ENCODE assay signal across 10 mouse cellular contexts in the genomic region with DNA sequence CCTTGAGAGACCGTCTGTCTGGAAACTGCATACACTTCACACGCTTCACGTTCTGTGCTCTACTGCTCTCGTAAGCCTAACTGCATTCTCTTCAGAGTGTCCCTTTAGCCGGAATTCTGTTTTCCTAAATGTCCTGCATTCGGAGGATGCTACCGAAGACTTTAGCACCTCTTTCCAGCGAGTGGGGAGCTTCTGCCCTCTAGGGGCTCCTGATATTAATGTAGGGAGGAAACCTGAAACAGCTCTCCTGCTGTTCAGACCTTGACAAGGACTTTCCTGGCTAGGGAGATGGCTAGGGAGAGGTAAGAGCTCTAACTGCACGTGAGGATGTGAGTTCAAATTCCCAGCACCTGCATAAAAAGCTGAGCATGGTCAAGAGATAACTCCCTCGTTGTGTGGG. TPM values are rescaled to one million over a fixed set of nuclear protein-coding genes. Genes with fewer than 3 reads are reported as not detected.
A peak's percentile ranks its signal among the peaks of the same experiment; 100 is the strongest.
DNase-seq lines count a peak whose midpoint lies in the region.
"Had no signal": no experiment of that assay in that cellular context is flagged by ENCODE, and none has a peak within 500 bp of the region (broad histone marks: within the 10 kb centered on the region; RNA-seq: fewer than 3 reads in every experiment).

No protein-coding gene starts in this region.

- intact Hi-C loops in left cerebral cortex, postnatal 25 days (cut with DNase I): no loop called here

- DNase-seq in cerebellum, adult 9-10 months: peak; percentile 67
- DNase-seq in cerebellum, adult 11 months: no peak
- DNase-seq in 3T3-L1 (ENCODE audit: low read depth, low spot score) (peak; percentile 32), adipocyte (ENCODE audit: low spot score) (peak; percentile 58)
- peak; percentile 44 for DNase-seq in kidney, postnatal 14 days
- DNase-seq in T-cell, adult 2 months (ENCODE audit: low spot score): no peak
- no peak for DNase-seq in left cerebral cortex, postnatal 25 days (ENCODE audit: low spot score in 2 of 2)
- DNase-seq in frontal cortex, postnatal 25 days (ENCODE audit: low spot score in 2 of 2): no peak
- DNase-seq: heart, adult 11 months; liver, embryonic 13.5 days had no signal

RNA-seq across cellular contexts. Expression of a gene that starts 18.6 kb away (rescaled TPM):
- 100 to 1,000 TPM; 228 to 232 TPM for total RNA-seq in left cerebral cortex, postnatal 25 days (2021)

RNA-seq across cellular contexts. Expression of a gene that starts 28.9 kb away (rescaled TPM):
- 10 to 100 TPM; 76.7 to 78.6 TPM for total RNA-seq in left cerebral cortex, postnatal 25 days (2021)

RNA-seq across cellular contexts. Expression of a gene that starts 29.1 kb away (rescaled TPM):
- 10 to 100 TPM; 87.8 to 89.7 TPM for total RNA-seq in left cerebral cortex, postnatal 25 days (2021)

RNA-seq across cellular contexts. Expression of a gene that starts 39.4 kb away (rescaled TPM):
- total RNA-seq in left cerebral cortex, postnatal 25 days (2021): under 1 TPM; 0.30 to 0.32 TPM

RNA-seq across cellular contexts. Expression of a gene that starts 53.5 kb away (rescaled TPM):
- total RNA-seq in left cerebral cortex, postnatal 25 days (2021): 100 to 1,000 TPM; 616 to 641 TPM

Comparison
In these comparisons a context has a peak if more than half of its experiments do, and no peak if none do; other contexts are left out.
1. DNase-seq: peak in cerebellum, adult 9-10 months (single experiment), 3T3-L1 (single experiment), adipocyte (single experiment) and kidney, postnatal 14 days (single experiment); none in cerebellum, adult 11 months (single experiment), T-cell, adult 2 months (single experiment), left cerebral cortex, postnatal 25 days (0 of 2) and frontal cortex, postnatal 25 days (0 of 2).